Mouse (Mus musculus) myocyte (in vitro differentiated cells): ENCODE results near the gene Zfp719. TPM values are rescaled to one million over a fixed set of nuclear protein-coding genes. Genes with fewer than 3 reads are reported as not detected.

Experiments
- H3K27me3 ChIP-seq: one replicate; pipeline ENCODE4 v1.6.1; 2011; ENCODE audit not compliant: control insufficient read depth, insufficient read depth, insufficient read length
- H3K36me3 ChIP-seq: one replicate; pipeline ENCODE4 v1.6.1; 2011; ENCODE audit not compliant: control insufficient read depth, insufficient read depth
- H3K4me2 ChIP-seq: one replicate; pipeline ENCODE4 v1.6.1; 2011; ENCODE audit warnings: low read depth, control low read depth
- H3K4me3 ChIP-seq: one replicate; pipeline ENCODE4 v1.5.1; 2011; ENCODE audit warnings: mild to moderate bottlenecking, control low read depth, moderate library complexity
- H3K79me2 ChIP-seq: one replicate; pipeline ENCODE4 v1.6.1; 2011; ENCODE audit not compliant: control insufficient read depth, insufficient read depth
- H3ac ChIP-seq: one replicate; pipeline ENCODE4 v1.6.1; 2011; ENCODE audit not compliant: control insufficient read depth, insufficient read length
- CEBPB ChIP-seq: IDR thresholded peaks from 2 replicates; pipeline ENCODE4 v1.6.1; 2011; ENCODE audit warnings: mild to moderate bottlenecking, moderate library complexity; ENCODE audit not compliant: poor library complexity, insufficient read depth, severe bottlenecking
- E2F4 ChIP-seq: IDR thresholded peaks from one replicate; pipeline ENCODE4 v1.6.1; 2011; ENCODE audit warnings: mild to moderate bottlenecking, control low read depth, moderate library complexity; ENCODE audit not compliant: insufficient read depth
- MAX ChIP-seq: IDR thresholded peaks from one replicate; pipeline ENCODE4 v1.6.1; 2011; ENCODE audit warnings: low read depth, mild to moderate bottlenecking, control low read depth
- MYOD1 ChIP-seq, 3 experiments: IDR thresholded peaks; one replicate each; pipeline ENCODE4 v1.6.1; 2011; ENCODE audit warnings: control low read depth in 2 of 3, low read depth in 2 of 3, mild to moderate bottlenecking in 2 of 3, moderate library complexity in 1 of 3; ENCODE audit not compliant: insufficient read length in 2 of 3, control insufficient read depth in 1 of 3
- MYOG ChIP-seq, 3 experiments: IDR thresholded peaks; one replicate each; pipeline ENCODE4 v1.6.1; 2011; ENCODE audit warnings: control low read depth in 2 of 3, low read depth in 2 of 3, mild to moderate bottlenecking in 2 of 3; ENCODE audit not compliant: insufficient read length in 2 of 3, control insufficient read depth in 1 of 3, insufficient read depth in 1 of 3
- POLR2A ChIP-seq: IDR thresholded peaks from one replicate; pipeline ENCODE4 v1.6.1; 2011; ENCODE audit warnings: low read depth, mild to moderate bottlenecking, control low read depth, moderate library complexity; ENCODE audit not compliant: insufficient read length
- POLR2AphosphoS2 ChIP-seq: IDR thresholded peaks from one replicate; pipeline ENCODE4 v1.6.1; 2011; ENCODE audit warnings: low read depth, control low read depth; ENCODE audit not compliant: insufficient read length
- REST ChIP-seq: IDR thresholded peaks from one replicate; pipeline ENCODE4 v1.6.1; 2011; ENCODE audit warnings: mild to moderate bottlenecking, control low read depth, moderate library complexity; ENCODE audit not compliant: insufficient read depth, insufficient read length
- SRF ChIP-seq: IDR thresholded peaks from one replicate; pipeline ENCODE4 v1.6.1; 2011; ENCODE audit warnings: low read depth; ENCODE audit not compliant: control insufficient read depth, insufficient read length
- TCF12 ChIP-seq: IDR thresholded peaks from one replicate; pipeline ENCODE4 v1.6.1; 2011; ENCODE audit warnings: mild to moderate bottlenecking, control low read depth; ENCODE audit not compliant: poor library complexity, insufficient read depth, severe bottlenecking
- TCF3 ChIP-seq: IDR thresholded peaks from one replicate; pipeline ENCODE4 v1.6.1; 2011; ENCODE audit warnings: low read depth, control low read depth; ENCODE audit not compliant: insufficient read length
- USF1 ChIP-seq: IDR thresholded peaks from one replicate; pipeline ENCODE4 v1.6.1; 2011; ENCODE audit warnings: low read depth, mild to moderate bottlenecking, control low read depth, moderate library complexity
- polyA plus RNA-seq: library from polyadenylated mRNA; unstranded; fragments of >200 nt; fragmentation: generic; extraction: Trizol; gene quantifications from one replicate; pipeline ENCODE4 v1.2.1, GENCODE M21; 2012; ENCODE audit warnings: missing spikeins

The Zfp719 gene
- 2.8 TPM for polyA plus RNA-seq

- peak within 1 kb of the TSS; percentile 83 for H3K4me3 ChIP-seq
- H3K79me2 ChIP-seq: peaks cover 42% of the 10 kb centered on the region
- TF ChIP-seq POLR2A (peak; percentile 77), CEBPB (no peak), USF1 (no peak), MYOG (IDR thresholded peaks at IDR 0.05; ENCODE audit: control insufficient read depth in 1 of 3, insufficient read depth in 1 of 3, insufficient read length in 2 of 3, low read depth in 2 of 3) (no peak), TCF3 (no peak), MAX (peak; percentile 44), SRF (no peak), MYOD1 (IDR thresholded peaks at IDR 0.05; ENCODE audit: control insufficient read depth in 1 of 3, insufficient read length in 2 of 3, low read depth in 2 of 3) (no peak), REST (no peak), POLR2AphosphoS2 (peak; percentile 72)
- H3ac ChIP-seq: peak within 1 kb of the TSS; percentile 83
- H3K36me3 ChIP-seq: peaks cover 12% of the 10 kb centered on the region
- peak within 1 kb of the TSS; percentile 91 for H3K4me2 ChIP-seq
- H3K27me3 ChIP-seq: no peaks in the 10 kb centered on the region
Measured at GRCm38 (mm10) chr7:43579440-43580171, at the start of gene Zfp719. TSS of gene Zfp719 (plus strand) at chr7:43579610.

- H3ac ChIP-seq: no peak overlapping the region
- peak overlapping the region; percentile 43 for H3K4me2 ChIP-seq
- TF ChIP-seq TCF12: no peak
- TF ChIP-seq POLR2A: no peak
- TF ChIP-seq USF1: no peak
- no peak for TF ChIP-seq TCF3
- no peak for TF ChIP-seq MAX
- no peak for TF ChIP-seq REST
- TF ChIP-seq SRF: no peak
- no peak for TF ChIP-seq MYOG (IDR thresholded peaks at IDR 0.05; ENCODE audit: control insufficient read depth in 1 of 3, insufficient read depth in 1 of 3, insufficient read length in 2 of 3, low read depth in 2 of 3)
- TF ChIP-seq POLR2AphosphoS2: no peak
- TF ChIP-seq CEBPB: no peak
- TF ChIP-seq MYOD1 (IDR thresholded peaks at IDR 0.05; ENCODE audit: control insufficient read depth in 1 of 3, insufficient read length in 2 of 3, low read depth in 2 of 3): no peak
- TF ChIP-seq E2F4: no peak
- H3K79me2 ChIP-seq: no peaks in the 10 kb centered on the region
- no peaks in the 10 kb centered on the region for H3K27me3 ChIP-seq
- H3K36me3 ChIP-seq: no peaks in the 10 kb centered on the region
- H3K4me3 ChIP-seq: no peak overlapping the region
Measured at GRCm38 (mm10) chr7:43530216-43530785, 49.1 kb upstream of the Zfp719 start.

- Histone ChIP-seq H3K27me3 (no peaks in the 10 kb centered on the region), H3K36me3 (no peaks in the 10 kb centered on the region), H3K79me2 (no peaks in the 10 kb centered on the region), H3K4me3 (no peak overlapping the region), H3ac (no peak overlapping the region), H3K4me2 (no peak overlapping the region)
- TF ChIP-seq TCF12 (no peak), USF1 (no peak), SRF (no peak), POLR2AphosphoS2 (no peak), POLR2A (no peak), CEBPB (no peak), MYOD1 (IDR thresholded peaks at IDR 0.05; ENCODE audit: control insufficient read depth in 1 of 3, insufficient read length in 2 of 3, low read depth in 2 of 3) (no peak), MAX (no peak), TCF3 (no peak), REST (no peak), MYOG (IDR thresholded peaks at IDR 0.05; ENCODE audit: control insufficient read depth in 1 of 3, insufficient read depth in 1 of 3, insufficient read length in 2 of 3, low read depth in 2 of 3) (no peak)
Measured at GRCm38 (mm10) chr7:43532936-43533505, 46.4 kb upstream of the Zfp719 start.

GRCm38 (mm10) chr7:43538524-43538923 is 40.9 kb upstream of the Zfp719 start:
- no peak overlapping the region for H3ac ChIP-seq
- no peaks in the 10 kb centered on the region for H3K36me3 ChIP-seq
- no peaks in the 10 kb centered on the region for H3K27me3 ChIP-seq
- H3K4me3 ChIP-seq: no peak overlapping the region
- H3K4me2 ChIP-seq: no peak overlapping the region
- H3K79me2 ChIP-seq: no peaks in the 10 kb centered on the region
- TF ChIP-seq TCF3 (no peak), MYOD1 (IDR thresholded peaks at IDR 0.05; ENCODE audit: control insufficient read depth in 1 of 3, insufficient read length in 2 of 3, low read depth in 2 of 3) (no peak), SRF (no peak), MAX (no peak), POLR2A (no peak), MYOG (IDR thresholded peaks at IDR 0.05; ENCODE audit: control insufficient read depth in 1 of 3, insufficient read depth in 1 of 3, insufficient read length in 2 of 3, low read depth in 2 of 3) (no peak), POLR2AphosphoS2 (no peak), USF1 (no peak), TCF12 (no peak), CEBPB (no peak), REST (no peak), E2F4 (no peak)
